Mouse (Mus musculus) erythroblast, embryonic 14.5 days (primary cell): ENCODE results near the gene Myom3. TPM values are rescaled to one million over a fixed set of nuclear protein-coding genes. Genes with fewer than 3 reads are reported as not detected.

Source experiments
- H3K27me3 ChIP-seq: 2 replicates; pipeline ENCODE4 v1.6.1; 2012; ENCODE audit warnings: inconsistent platforms; ENCODE audit not compliant: control insufficient read depth
- H3K36me3 ChIP-seq: 2 replicates; pipeline ENCODE4 v1.6.1; 2012; ENCODE audit warnings: mild to moderate bottlenecking, inconsistent platforms; ENCODE audit not compliant: control insufficient read depth
- H3K4me1 ChIP-seq: 2 replicates; pipeline ENCODE4 v1.6.1; 2012; ENCODE audit warnings: inconsistent platforms; ENCODE audit not compliant: control insufficient read depth
- H3K4me3 ChIP-seq: replicated peaks from 2 replicates; pipeline ENCODE3; 2012; ENCODE audit warnings: moderate library complexity, mild to moderate bottlenecking, inconsistent platforms
- H3K9me3 ChIP-seq: 2 replicates; pipeline ENCODE4 v1.6.1; 2012; ENCODE audit warnings: low read length, inconsistent platforms, mixed read lengths; ENCODE audit not compliant: control insufficient read depth
- GATA1 ChIP-seq: IDR thresholded peaks from 2 replicates; pipeline ENCODE4 v1.6.1; 2012; ENCODE audit warnings: low read length, inconsistent platforms, mixed read lengths
- TAL1 ChIP-seq: IDR thresholded peaks from 3 replicates; pipeline ENCODE4 v1.6.1; 2012; ENCODE audit warnings: low read length, inconsistent platforms, mixed read lengths
- polyA plus RNA-seq: library from polyadenylated mRNA; stranded (reverse); fragments of >175 nt; gene quantifications from 2 replicates; pipeline ENCODE4 v1.2.3, GENCODE M21; 2012

The Myom3 gene
- polyA plus RNA-seq, 1 experiment: not detected

- no peaks in the 10 kb centered on the region for H3K9me3 ChIP-seq
- peaks cover 4% of the 10 kb centered on the region for H3K27me3 ChIP-seq
- TF ChIP-seq TAL1 (no peak), GATA1 (no peak)
These were observed 74.7 kb downstream of the Myom3 start for GRCm38 (mm10) chr4:135834124-135834717.

GRCm38 (mm10) chr4:135838925-135839292 is 79.4 kb downstream of the Myom3 start:
- H3K4me3 ChIP-seq: no peak overlapping the region
- H3K27me3 ChIP-seq: peaks cover 4% of the 10 kb centered on the region
- H3K4me1 ChIP-seq: peaks cover 8% of the 10 kb centered on the region
- no peaks in the 10 kb centered on the region for H3K36me3 ChIP-seq
- peaks cover 8% of the 10 kb centered on the region for H3K9me3 ChIP-seq
- TF ChIP-seq GATA1 (no peak), TAL1 (no peak)

More at GRCm38 (mm10) chr4:135834124-135834717, 74.7 kb downstream of the Myom3 start:
- Histone ChIP-seq H3K36me3 (no peaks in the 10 kb centered on the region), H3K4me3 (no peak overlapping the region), H3K4me1 (peaks cover 5% of the 10 kb centered on the region)

DNA sequence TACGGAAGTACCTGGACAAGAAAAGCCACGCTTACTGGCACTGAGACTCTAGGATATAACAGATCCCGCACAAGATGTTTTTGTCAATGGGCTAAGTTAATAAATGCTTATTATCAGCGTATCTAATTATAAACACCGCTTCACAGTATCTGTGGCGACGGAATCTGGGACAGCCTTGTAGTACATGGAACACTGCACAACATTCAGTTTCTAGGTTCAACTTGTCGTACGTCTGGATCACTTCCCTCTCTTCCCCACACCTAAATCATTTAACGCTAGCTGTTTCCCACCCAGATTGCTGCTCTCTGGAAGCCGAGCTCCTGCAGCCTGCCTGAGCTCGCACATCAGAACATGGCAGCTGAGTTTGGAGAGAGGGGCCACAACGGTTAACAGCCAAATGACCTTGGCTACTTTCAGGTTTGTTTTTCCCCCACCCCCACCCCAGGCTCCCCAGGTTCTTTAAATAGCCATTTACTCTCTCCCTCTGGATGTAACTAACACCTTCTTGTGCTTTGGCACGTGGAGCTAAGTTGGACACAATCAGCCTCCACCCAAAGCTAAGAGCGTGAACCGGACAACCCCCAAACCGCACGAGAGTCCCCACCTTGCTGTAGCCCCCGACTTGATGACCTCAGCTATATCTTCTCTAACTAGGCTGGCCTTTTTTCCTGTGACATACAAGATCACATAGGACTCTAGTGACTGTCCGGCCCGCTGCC is 79.9 kb downstream of the Myom3 start:
- TF ChIP-seq GATA1 (no peak), TAL1 (no peak)
- Histone ChIP-seq H3K9me3 (peaks cover 8% of the 10 kb centered on the region), H3K36me3 (no peaks in the 10 kb centered on the region), H3K4me1 (peaks cover 8% of the 10 kb centered on the region), H3K4me3 (no peak overlapping the region), H3K27me3 (peaks cover 4% of the 10 kb centered on the region)

- no peak overlapping the region for H3K4me3 ChIP-seq
- peaks cover 28% of the 10 kb centered on the region for H3K4me1 ChIP-seq
- peaks cover 2% of the 10 kb centered on the region; the same call in 1 of the 2 replicates for H3K36me3 ChIP-seq
- H3K9me3 ChIP-seq: peaks cover 15% of the 10 kb centered on the region
- no peak for TF ChIP-seq TAL1
- no peak for TF ChIP-seq GATA1
- no peaks in the 10 kb centered on the region for H3K27me3 ChIP-seq
These were observed 84.9 kb downstream of the Myom3 start for GRCm38 (mm10) chr4:135844400-135844799.

DNA sequence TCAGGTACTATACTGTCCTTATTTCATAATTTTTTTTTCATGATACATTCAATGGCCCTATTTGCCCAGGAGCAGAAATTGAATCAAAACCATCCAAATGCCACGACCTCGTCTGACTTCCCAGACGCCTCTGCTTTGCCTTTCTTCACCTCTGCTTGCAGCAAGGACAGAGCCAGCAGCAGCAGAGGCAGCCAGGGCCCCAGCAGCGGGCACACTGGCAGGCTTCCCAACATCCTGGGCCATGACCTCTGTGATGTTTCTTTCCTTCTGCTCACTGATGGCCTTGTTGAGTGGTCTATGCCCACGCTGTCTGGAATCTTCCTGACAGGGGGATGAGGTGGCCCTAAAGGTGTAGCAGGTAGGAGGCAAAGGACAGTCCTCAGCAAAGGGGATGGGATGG is 88.1 kb downstream of the Myom3 start:
- Histone ChIP-seq H3K4me3 (no peak overlapping the region), H3K27me3 (no peaks in the 10 kb centered on the region), H3K36me3 (peaks cover 7% of the 10 kb centered on the region), H3K4me1 (peaks cover 55% of the 10 kb centered on the region), H3K9me3 (peaks cover 7% of the 10 kb centered on the region)
- TF ChIP-seq TAL1 (no peak), GATA1 (no peak)

DNA sequence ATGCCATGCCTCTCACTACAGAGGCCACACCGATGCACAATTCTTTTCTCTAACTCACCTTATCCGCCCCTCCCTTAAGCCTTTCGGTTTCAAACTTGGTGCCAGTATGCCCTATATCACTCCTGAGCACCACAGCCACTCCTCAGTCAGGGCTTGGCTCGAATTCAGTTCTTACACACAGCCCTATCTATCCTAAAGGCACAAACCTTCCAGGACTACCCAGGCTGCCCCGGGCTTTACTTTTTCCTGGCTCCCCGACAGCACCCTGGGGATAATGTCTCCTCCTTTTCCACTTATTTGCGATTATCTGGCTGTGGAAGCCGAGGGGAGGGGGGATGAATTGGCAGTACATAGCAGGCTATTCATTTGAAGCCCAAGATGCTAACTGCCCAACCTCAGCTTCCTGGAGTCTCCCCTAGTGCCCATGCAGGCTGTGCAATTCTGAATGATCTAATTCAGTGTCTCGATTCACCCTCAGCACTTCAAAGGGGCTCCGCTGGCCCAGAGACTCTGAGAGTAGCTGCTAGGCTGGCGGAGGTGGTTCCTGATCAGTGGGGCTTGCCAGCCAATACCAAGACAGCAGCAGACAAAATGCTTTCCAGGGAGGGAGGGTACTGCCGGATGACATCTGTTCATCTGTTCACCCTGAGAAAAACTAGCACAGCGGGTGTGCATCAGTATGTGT is 91.0 kb downstream of the Myom3 start:
- no peak for TF ChIP-seq TAL1
- no peak for TF ChIP-seq GATA1
- Histone ChIP-seq H3K9me3 (no peaks in the 10 kb centered on the region), H3K27me3 (no peaks in the 10 kb centered on the region), H3K4me1 (peaks cover 84% of the 10 kb centered on the region), H3K4me3 (peak overlapping the region; percentile 36), H3K36me3 (peaks cover 12% of the 10 kb centered on the region)

DNA sequence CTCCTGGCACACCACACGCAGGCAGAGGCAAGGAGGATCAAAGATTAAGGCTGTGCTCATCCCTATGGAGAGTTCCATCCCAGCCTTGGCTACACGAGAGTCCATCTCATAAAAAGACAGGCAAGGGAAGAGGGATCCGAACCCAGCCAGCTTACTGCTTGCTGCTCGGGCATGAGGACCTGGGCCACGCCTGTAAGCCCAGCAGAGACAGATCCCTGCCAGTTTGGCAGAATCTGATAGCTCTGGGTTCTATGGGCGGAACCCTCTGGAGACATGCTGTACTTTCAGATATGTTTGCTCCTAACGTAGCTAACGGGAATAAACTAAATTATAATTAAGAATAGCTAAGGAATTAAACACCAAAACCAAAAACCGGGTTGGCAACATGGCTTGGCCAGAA is 92.4 kb downstream of the Myom3 start:
- TF ChIP-seq GATA1 (peak; percentile 64), TAL1 (peak; percentile 49)
- no peaks in the 10 kb centered on the region for H3K9me3 ChIP-seq
- H3K4me1 ChIP-seq: peaks cover 80% of the 10 kb centered on the region
- H3K36me3 ChIP-seq: peaks cover 12% of the 10 kb centered on the region
- no peaks in the 10 kb centered on the region for H3K27me3 ChIP-seq
- peak overlapping the region; percentile 51 for H3K4me3 ChIP-seq

GRCm38 (mm10) chr4:135853987-135854546 is 94.6 kb downstream of the Myom3 start:
- peaks cover 83% of the 10 kb centered on the region for H3K4me1 ChIP-seq

GRCm38 (mm10) chr4:135854630-135855029 is 95.1 kb downstream of the Myom3 start:
- TF ChIP-seq GATA1: no peak
- H3K4me1 ChIP-seq: peaks cover 84% of the 10 kb centered on the region
- H3K27me3 ChIP-seq: no peaks in the 10 kb centered on the region
- H3K4me3 ChIP-seq: peak overlapping the region; percentile 74
- H3K9me3 ChIP-seq: no peaks in the 10 kb centered on the region
- H3K36me3 ChIP-seq: peaks cover 35% of the 10 kb centered on the region

More at GRCm38 (mm10) chr4:135853987-135854546, 94.6 kb downstream of the Myom3 start:
- no peak for TF ChIP-seq GATA1
- no peak for TF ChIP-seq TAL1
- Histone ChIP-seq H3K27me3 (no peaks in the 10 kb centered on the region), H3K4me3 (peak overlapping the region; percentile 74), H3K9me3 (no peaks in the 10 kb centered on the region), H3K36me3 (peaks cover 29% of the 10 kb centered on the region)
